Mouse (Mus musculus): ENCODE data around the gene Kif16b. TPM values are rescaled to one million over a fixed set of nuclear protein-coding genes. Genes with fewer than 3 reads are reported as not detected.
"Not testable (repeated sequence)": the region's sequence is repeated elsewhere in the genome, so short reads cannot be mapped to it uniquely, and the experiment has no call there.

Kif16b gene
- total RNA-seq, 2 experiments from 2014 or later: 11.0 to 11.9 TPM

GRCm38 (mm10) chr2:142599235-142599634 lies 302.1 kb downstream of the Kif16b start:
- DNase-seq (ENCODE audit: low spot score in 2 of 2): no peak

- DNase-seq (ENCODE audit: low spot score in 2 of 2): no peak
These were observed 304.9 kb downstream of the Kif16b start for GRCm38 (mm10) chr2:142596176-142597170.

DNA sequence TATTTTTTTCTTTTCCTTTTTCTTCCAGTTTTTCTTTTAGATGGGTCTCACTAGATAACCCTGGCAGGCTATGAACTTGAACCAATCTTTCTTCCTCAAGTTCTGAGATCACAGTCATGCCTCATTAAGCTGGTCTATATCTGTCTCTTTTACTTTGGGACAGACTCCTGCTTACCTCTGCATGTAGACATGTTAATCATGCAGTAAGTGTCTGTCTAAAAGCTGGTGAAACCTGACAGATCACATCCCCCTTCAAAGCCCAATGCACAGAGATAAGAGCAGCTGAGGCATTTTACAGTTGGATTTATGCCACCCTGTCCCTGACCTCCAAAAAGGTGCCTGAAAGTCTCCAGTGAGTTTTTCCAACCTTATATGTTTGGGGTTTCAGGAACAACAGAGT lies 310.4 kb downstream of the Kif16b start:
- DNase-seq (ENCODE audit: low spot score in 2 of 2): no peak

DNA sequence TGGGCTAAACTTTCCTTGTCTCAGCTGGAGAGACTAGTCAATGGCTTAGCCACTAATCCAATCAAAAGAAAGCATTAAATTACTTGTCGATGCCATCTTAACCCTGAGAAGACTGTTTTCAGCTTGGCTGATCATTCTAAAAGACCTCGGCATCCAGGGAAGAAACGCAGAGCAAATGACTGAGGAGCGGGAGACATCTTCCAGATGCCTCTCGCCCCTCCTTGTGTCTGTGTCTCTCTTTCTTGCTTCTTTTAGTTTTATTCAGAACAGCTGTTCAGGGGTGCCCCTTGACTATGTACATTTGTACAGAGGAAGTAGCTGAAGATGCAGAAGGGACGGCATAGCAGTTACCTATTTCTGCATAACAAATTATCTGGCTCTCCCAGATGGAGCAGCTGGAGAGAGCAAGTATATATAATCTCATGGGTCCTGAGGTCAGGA lies 311.0 kb downstream of the Kif16b start:
- no peak for DNase-seq (ENCODE audit: low spot score in 2 of 2)

- no peak for DNase-seq (ENCODE audit: low spot score in 2 of 2)
These were observed 311.7 kb downstream of the Kif16b start for GRCm38 (mm10) chr2:142589403-142590283.

GRCm38 (mm10) chr2:142585845-142586244 lies 315.5 kb downstream of the Kif16b start:
- no peak for DNase-seq (ENCODE audit: low spot score in 2 of 2)

DNA sequence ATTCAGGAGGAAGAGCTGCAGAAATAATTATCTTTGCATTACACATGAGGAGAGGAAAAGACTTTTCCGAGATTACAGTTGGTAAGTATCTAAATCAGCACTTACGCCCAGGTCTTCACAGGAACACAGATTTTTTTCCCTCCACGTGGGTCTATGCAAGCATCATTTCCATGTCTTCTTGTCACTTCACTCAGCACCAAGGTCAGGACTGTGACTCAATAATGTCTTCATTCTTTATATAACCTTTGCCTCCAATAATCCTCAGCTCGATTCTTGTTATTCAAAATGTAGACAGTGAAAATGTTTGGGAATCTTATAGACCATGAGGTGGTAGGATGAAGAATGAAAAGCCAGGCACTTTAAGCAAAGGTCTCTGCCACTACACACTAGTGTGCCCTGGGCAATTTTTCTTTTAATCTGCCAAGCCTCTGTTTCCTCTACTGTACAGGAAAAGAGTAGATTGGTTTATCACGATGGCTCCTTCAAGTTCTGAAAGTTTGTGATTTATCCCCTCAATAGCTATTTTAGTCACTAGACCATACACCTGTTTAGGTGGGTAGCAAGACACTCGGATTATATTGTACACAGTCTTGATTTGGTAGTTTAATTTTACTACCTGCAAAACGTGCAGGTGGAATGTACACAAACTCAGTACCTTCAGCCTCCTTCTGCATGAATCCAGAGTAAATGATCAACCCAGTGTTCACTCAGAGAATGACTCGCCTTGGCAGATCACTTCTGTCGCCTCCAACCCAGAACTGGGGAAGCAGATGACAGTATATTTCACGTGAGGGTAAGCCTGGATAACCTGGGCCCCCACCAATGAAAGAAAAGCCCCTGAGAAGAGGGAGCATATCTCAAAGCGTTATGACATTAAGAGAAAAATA lies 316.2 kb downstream of the Kif16b start:
- no peak for DNase-seq (ENCODE audit: low spot score in 2 of 2)

DNA sequence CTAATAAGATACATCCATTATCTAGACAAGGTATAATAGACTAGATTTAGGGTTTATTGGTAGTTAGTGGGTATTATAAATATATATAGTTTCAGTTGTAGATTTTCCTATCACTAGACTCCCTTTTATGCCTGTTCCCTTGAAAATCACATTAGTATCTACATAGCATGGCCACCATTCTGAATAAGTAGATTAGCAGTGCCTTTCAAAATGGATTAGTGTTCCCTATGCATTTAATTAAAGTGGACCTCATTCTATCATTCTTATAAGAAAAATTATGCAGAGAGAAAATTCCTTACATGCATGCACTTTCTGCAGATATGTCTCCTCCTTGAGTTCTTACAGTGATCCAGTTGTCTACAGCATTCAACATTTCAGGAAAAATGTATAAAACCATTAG lies 320.9 kb downstream of the Kif16b start:
- no peak for DNase-seq (ENCODE audit: low spot score in 2 of 2)

GRCm38 (mm10) chr2:142577414-142577813 lies 323.9 kb downstream of the Kif16b start:
- not testable (repeated sequence) for DNase-seq (ENCODE audit: low spot score in 2 of 2)

- no peak for DNase-seq (ENCODE audit: low spot score in 2 of 2)
These were observed 331.6 kb downstream of the Kif16b start for GRCm38 (mm10) chr2:142569771-142570170.

Other genes with a start within 250 kb of the Kif16b start
- gene Snrpb2, start 161.5 kb upstream of the Kif16b start, total RNA-seq (2021): 10 to 100 TPM; 37.8 to 39.7 TPM
- gene Otor, start 176.9 kb upstream of the Kif16b start, total RNA-seq (2021): under 1 TPM in 1 of 2 experiments, not detected in 1; 0.45 TPM